Mouse (Mus musculus) bone marrow macrophage, adult 2 months (primary cell): ENCODE measurements around the gene Ptbp2.

ENCODE experiments used
- CTCF ChIP-seq: IDR thresholded peaks from 2 replicates; pipeline ENCODE4 v1.5.1; 2012; ENCODE audit warnings: low read depth, mild to moderate bottlenecking, low read length, moderate library complexity
- POLR2A ChIP-seq: IDR thresholded peaks from 2 replicates; pipeline ENCODE4 v1.6.1; 2012; ENCODE audit warnings: mild to moderate bottlenecking, low read depth, low read length, borderline replicate concordance

- TF ChIP-seq CTCF (no peak), POLR2A (no peak)
These were observed 22.5 kb downstream of the Ptbp2 start for GRCm38 (mm10) chr3:119761732-119762131.
